Mouse (Mus musculus): ENCODE data around the gene Lrp1. TPM values are rescaled to one million over a fixed set of nuclear protein-coding genes. Genes with fewer than 3 reads are reported as not detected.

The Lrp1 gene
- polyA plus RNA-seq, 1 experiment: 2.1 TPM

DNA sequence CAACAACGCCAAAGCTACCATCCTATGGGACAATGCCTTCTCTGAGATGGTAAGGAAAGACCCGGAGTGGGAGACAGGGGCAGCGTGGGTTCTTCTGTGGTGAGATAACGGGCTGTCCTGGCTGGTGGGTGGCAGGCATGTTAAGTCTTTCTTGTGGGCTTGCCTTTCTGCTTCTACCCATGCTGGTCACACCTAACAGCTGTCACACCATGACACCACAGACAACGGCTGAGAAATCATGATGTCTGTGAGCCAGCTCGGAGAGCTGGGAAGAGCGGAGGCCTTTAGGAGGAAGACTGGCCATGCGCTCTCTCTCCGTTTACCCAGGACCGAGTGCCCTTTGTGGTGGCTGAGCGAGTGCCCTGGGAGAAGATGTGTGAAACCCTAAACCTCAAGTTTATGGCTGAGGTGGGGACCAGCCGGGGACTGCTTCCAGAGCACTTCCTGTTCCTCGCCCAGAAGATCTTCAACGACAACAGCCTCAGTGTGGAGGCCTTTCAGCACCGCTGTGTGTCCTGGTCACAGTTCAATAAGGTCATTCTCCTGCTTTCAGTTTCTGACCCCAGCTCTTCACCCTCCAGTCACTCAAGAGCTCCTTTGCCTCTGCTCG is 34.1 kb upstream of the Lrp1 start:
- H3K4me3 ChIP-seq (replicated peaks): no peak overlapping the region
- TF ChIP-seq TAL1 (IDR thresholded peaks at IDR 0.05; ENCODE audit: low read length): no peak
- TF ChIP-seq GATA1 (IDR thresholded peaks at IDR 0.05; ENCODE audit: low read length): no peak
- H3K9me3 ChIP-seq (ENCODE audit: control insufficient read depth, low read length): no peaks in the 10 kb centered on the region
- no peaks in the 10 kb centered on the region for H3K27me3 ChIP-seq (ENCODE audit: control insufficient read depth)
- peaks cover 2% of the 10 kb centered on the region; the same call in 1 of the 2 replicates for H3K4me1 ChIP-seq (ENCODE audit: control insufficient read depth)
- peaks cover 76% of the 10 kb centered on the region for H3K36me3 ChIP-seq (ENCODE audit: control insufficient read depth)

DNA sequence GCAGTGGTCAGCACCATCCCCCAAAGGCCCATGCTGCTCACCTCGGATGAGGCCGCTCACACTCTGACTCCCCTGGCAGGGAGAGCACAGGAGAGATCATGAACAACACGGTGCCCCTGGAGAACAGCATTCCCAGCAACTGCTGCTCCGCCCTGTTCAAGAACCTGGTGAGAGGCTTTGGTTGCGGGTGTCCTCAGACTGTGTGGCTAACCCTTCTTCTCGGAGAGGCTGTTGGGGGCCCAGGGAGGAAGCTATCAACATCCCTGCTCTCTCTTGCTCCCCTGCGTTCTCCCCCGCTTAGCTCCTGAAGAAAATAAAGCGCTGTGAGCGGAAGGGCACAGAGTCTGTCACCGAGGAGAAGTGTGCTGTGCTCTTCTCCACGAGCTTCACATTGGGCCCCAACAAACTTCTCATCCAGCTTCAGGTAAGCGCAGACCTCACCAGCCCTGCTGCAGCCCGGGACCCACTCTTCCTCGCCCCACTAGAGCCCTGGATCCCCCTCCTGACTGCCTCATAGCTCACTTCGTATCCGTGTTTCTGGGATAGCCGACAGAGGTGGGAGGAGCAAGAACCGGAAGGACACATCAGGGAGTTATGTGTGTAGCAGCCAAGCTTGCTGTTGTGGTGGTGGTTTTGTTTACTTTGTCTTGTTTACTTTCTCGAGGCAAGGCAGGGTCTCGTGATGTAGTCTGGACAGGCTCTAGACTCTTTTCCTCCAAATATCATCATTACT is 32.1 kb upstream of the Lrp1 start:
- Histone ChIP-seq H3K4me1 (ENCODE audit: control insufficient read depth) (peaks cover 1% of the 10 kb centered on the region; the same call in 1 of the 2 replicates), H3K27me3 (ENCODE audit: control insufficient read depth) (no peaks in the 10 kb centered on the region), H3K4me3 (replicated peaks) (no peak overlapping the region), H3K36me3 (ENCODE audit: control insufficient read depth) (peaks cover 65% of the 10 kb centered on the region), H3K9me3 (ENCODE audit: control insufficient read depth, low read length) (no peaks in the 10 kb centered on the region)
- TF ChIP-seq GATA1 (IDR thresholded peaks at IDR 0.05; ENCODE audit: low read length): no peak
- TF ChIP-seq TAL1 (IDR thresholded peaks at IDR 0.05; ENCODE audit: low read length): no peak

DNA sequence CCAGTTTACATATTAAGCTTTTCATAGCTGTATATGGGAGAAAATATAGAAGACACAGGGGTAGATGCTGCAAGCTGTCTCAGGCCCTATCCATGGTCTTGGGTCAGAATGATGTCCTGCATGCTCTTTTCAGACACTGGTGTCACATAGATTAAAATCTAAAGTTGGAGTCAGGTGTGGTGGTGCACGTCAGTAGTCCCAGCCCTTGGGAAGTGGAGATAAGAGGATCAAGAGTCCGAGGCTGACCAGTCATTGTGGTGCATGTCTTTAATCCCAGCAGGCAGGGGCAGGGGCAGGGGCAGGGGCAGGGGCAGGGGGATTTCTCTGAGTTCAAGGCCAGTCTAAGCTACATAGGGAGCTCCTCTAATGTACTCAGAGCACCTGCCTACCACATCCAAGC is 24.8 kb upstream of the Lrp1 start:
- H3K4me1 ChIP-seq (ENCODE audit: control insufficient read depth): peaks cover 35% of the 10 kb centered on the region
- H3K27me3 ChIP-seq (ENCODE audit: control insufficient read depth): no peaks in the 10 kb centered on the region
- no peak overlapping the region for H3K4me3 ChIP-seq (replicated peaks)
- no peaks in the 10 kb centered on the region for H3K9me3 ChIP-seq (ENCODE audit: control insufficient read depth, low read length)
- no peak for TF ChIP-seq GATA1 (IDR thresholded peaks at IDR 0.05; ENCODE audit: low read length)
- no peak for TF ChIP-seq TAL1 (IDR thresholded peaks at IDR 0.05; ENCODE audit: low read length)
- peaks cover 23% of the 10 kb centered on the region for H3K36me3 ChIP-seq (ENCODE audit: control insufficient read depth)

DNA sequence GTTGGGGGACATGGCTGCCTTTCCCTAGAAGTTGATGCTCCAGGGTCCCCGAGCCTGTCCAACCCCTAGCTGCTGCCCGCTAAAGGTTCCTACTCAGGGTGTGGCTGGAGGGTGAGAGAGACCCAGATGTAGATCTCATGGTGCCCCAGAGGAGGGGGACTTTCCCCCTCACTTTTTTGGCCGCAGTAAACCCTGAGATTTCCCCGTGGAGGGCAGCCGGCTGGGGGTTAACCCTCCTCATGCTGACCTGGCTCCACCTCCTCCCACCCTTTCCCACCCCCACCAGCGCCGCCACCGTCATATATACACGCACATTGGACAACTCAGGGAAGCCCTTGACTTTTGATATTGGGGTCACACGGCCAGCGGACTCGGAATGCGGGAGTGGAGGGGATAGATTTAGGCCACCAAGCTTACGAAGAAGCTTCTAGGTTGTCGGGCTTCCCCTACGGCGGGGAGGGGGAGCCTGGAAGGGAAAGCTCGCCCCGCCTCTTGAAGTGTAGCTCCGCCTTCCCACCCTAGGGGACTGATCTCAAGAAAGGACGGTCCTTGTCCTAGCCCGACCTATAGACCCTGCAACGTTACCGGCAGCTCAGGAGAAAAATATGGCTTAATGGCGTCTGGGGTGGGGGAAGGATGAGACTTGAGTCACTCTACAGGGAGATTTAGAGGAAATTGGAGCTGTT is 22.7 kb upstream of the Lrp1 start:
- Histone ChIP-seq H3K9me3 (ENCODE audit: control insufficient read depth, low read length) (no peaks in the 10 kb centered on the region), H3K4me3 (replicated peaks) (peak overlapping the region; percentile 75), H3K27me3 (ENCODE audit: control insufficient read depth) (peaks cover 2% of the 10 kb centered on the region), H3K4me1 (ENCODE audit: control insufficient read depth) (peaks cover 35% of the 10 kb centered on the region), H3K36me3 (ENCODE audit: control insufficient read depth) (peaks cover 19% of the 10 kb centered on the region)
- TF ChIP-seq GATA1 (IDR thresholded peaks at IDR 0.05; ENCODE audit: low read length) (no peak), TAL1 (IDR thresholded peaks at IDR 0.05; ENCODE audit: low read length) (no peak)

DNA sequence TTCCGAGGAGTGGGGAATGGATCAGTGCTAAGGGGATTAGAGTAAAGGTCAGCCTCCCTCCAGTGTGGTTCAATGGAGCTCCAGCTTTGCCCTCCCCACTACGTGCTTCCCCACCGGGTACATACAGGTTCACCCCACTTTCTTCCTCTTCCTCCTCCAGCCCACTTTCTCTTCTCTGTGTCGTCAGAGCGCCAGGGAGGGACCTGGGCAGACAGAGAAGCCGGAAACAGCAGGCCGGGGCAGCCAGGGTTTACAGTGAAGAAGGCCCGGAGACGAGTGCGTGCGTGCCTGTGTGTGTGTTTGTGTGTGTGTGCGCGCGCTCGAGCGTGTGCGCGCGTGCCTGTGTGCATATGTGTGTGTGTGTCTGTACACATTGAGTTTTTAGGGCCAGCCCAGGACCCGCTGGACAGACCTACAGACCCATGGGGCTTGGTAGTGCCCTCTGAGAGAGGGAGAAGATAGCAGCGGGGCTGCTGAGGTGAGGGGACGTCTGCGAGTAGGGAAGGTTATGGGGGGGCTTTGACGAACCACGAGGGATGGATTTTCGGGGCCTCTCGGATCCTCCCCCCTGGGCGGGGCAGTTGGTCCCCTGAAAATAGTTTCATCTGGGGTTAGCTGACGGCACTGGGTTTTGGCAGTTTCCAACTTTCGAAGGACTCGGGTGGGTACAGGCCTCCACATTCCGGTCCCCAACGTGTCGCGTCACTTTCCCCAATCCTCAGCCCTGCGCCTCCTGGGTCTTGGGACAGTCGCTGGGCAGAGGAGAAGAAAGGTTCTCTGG is 22.0 kb upstream of the Lrp1 start, which contains the start of gene Stat6:
TSS of gene Stat6 (plus strand) at position 215 of the 781 bp plus-strand sequence.
- no peaks in the 10 kb centered on the region for H3K9me3 ChIP-seq (ENCODE audit: control insufficient read depth, low read length)
- H3K36me3 ChIP-seq (ENCODE audit: control insufficient read depth): peaks cover 15% of the 10 kb centered on the region
- peak within 1 kb of the TSS; percentile 75 for H3K4me3 ChIP-seq (replicated peaks)
- TF ChIP-seq TAL1 (IDR thresholded peaks at IDR 0.05; ENCODE audit: low read length): no peak
- TF ChIP-seq GATA1 (IDR thresholded peaks at IDR 0.05; ENCODE audit: low read length): no peak
- H3K27me3 ChIP-seq (ENCODE audit: control insufficient read depth): peaks cover 2% of the 10 kb centered on the region
- peaks cover 35% of the 10 kb centered on the region for H3K4me1 ChIP-seq (ENCODE audit: control insufficient read depth)

DNA sequence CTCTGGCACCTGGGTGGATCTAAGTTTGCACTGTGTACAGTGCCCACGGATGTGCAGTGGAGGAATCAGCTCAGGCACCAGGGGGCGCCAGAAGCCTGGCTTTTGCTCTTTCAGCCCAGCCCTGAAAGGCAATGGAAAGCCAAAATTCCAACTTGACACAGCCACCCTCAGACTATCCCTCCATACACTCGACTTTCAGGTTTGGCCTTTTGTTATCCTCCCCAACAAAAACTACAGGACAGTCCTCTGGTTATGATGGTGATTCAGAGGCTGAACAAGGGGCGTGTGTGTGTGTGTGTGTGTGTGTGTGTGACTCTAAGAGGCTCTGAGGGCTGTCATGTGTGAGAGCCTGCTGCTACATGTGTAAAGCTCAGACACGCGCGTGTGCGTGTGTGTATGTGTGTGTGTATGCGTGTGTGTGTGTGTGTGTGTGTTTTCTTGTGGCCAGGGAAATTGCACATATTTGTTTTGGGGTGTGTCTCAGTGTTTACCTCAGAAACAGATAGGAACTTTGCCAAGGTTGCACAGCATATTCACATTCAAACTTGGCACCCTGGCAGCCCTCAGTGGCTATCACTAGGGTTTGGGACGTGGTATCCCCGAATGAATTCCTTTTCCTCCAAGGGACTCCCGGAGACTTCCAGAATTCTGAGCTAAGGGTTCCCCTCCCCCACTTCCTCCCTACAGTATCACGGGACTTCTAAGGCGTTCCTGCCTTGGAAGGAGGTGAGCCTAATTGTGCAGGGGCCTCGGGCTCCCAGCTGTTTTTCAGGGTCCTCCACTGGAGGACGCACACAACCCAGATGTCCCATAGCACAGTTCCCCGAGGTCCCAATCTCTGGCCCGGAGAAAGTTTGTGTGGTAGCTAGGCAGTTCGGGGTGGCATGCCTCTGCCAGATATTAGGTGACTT is 21.2 kb upstream of the Lrp1 start:
- Histone ChIP-seq H3K36me3 (ENCODE audit: control insufficient read depth) (peaks cover 10% of the 10 kb centered on the region), H3K4me3 (replicated peaks) (peak overlapping the region; percentile 75), H3K9me3 (ENCODE audit: control insufficient read depth, low read length) (no peaks in the 10 kb centered on the region), H3K27me3 (ENCODE audit: control insufficient read depth) (peaks cover 2% of the 10 kb centered on the region), H3K4me1 (ENCODE audit: control insufficient read depth) (peaks cover 35% of the 10 kb centered on the region)
- TF ChIP-seq GATA1 (IDR thresholded peaks at IDR 0.05; ENCODE audit: low read length) (no peak), TAL1 (IDR thresholded peaks at IDR 0.05; ENCODE audit: low read length) (no peak)

DNA sequence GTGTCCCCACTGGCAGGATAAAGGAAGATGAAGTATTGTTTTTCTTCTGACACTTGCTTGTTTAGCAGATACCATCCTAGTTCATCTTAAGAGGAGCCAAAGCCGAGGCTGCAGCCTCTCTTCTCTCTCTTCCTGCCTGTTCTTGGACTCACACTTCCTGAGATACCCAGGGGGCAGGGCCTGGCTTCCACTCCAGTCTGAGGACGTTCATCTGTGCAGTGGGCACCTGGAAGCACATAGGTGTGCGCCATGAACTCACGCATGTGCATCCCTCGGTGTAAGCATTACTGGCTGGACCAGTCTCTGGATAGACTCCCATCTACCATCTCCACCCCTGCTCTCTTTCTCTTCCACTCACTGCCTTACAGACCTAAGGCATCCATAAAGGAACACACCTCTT is 19.5 kb upstream of the Lrp1 start:
- Histone ChIP-seq H3K4me1 (ENCODE audit: control insufficient read depth) (peaks cover 35% of the 10 kb centered on the region), H3K36me3 (ENCODE audit: control insufficient read depth) (peaks cover 3% of the 10 kb centered on the region), H3K9me3 (ENCODE audit: control insufficient read depth, low read length) (no peaks in the 10 kb centered on the region), H3K4me3 (replicated peaks) (no peak overlapping the region), H3K27me3 (ENCODE audit: control insufficient read depth) (peaks cover 2% of the 10 kb centered on the region)
- TF ChIP-seq GATA1 (IDR thresholded peaks at IDR 0.05; ENCODE audit: low read length): no peak
- no peak for TF ChIP-seq TAL1 (IDR thresholded peaks at IDR 0.05; ENCODE audit: low read length)
